Mouse (Mus musculus): ENCODE data around the gene Lsamp. TPM values are rescaled to one million over a fixed set of nuclear protein-coding genes. Genes with fewer than 3 reads are reported as not detected.

Gene Lsamp
- polyA plus RNA-seq, 1 experiment from 2014 or later: 0.20 TPM

DNA sequence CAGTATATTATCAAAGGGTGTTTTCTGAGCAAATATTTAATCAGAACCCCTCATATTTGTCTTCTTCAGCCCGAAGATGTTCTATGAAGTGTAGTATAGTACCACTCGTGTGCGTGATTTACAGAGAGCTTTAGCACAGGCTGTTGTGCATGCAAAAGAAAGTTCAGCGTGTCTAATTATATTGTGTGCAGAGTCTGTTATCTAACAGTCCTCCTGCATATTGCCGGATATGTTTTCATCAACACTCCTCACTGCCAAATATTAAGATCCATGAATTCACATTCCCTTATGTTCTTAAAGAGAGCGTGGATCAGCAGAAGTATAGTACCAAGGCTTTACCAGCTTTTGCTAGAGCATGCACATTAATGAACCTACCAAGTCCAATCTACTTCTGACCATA, 1862.7 kb downstream of the Lsamp start:
- no peaks in the 10 kb centered on the region for H3K9me3 ChIP-seq (ENCODE audit: low read length)
- TF ChIP-seq EP300 (IDR thresholded peaks at IDR 0.05): no peak
- no peak for TF ChIP-seq CTCF (IDR thresholded peaks at IDR 0.05)
- no peak overlapping the region for H3K27ac ChIP-seq (ENCODE audit: low read length)
- DNase-seq (ENCODE audit: low spot score) (no peak), ATAC-seq (no peak)
- no peak overlapping the region for H3K4me3 ChIP-seq (ENCODE audit: low read depth, low read length)
- H3K4me1 ChIP-seq (ENCODE audit: insufficient read depth, low read depth, low read length): no peaks in the 10 kb centered on the region
- H3K27me3 ChIP-seq (replicated peaks; ENCODE audit: insufficient read depth, low read length): no peaks in the 10 kb centered on the region
- H3K4me2 ChIP-seq (replicated peaks; ENCODE audit: low read depth, low read length): no peak overlapping the region
- H3K9ac ChIP-seq (replicated peaks; ENCODE audit: low read depth): no peak overlapping the region
- H3K36me3 ChIP-seq (ENCODE audit: insufficient read depth, low read length): no peaks in the 10 kb centered on the region
- WGBS: 65% methylated on average over 6 of the region's 6 CpGs

DNA sequence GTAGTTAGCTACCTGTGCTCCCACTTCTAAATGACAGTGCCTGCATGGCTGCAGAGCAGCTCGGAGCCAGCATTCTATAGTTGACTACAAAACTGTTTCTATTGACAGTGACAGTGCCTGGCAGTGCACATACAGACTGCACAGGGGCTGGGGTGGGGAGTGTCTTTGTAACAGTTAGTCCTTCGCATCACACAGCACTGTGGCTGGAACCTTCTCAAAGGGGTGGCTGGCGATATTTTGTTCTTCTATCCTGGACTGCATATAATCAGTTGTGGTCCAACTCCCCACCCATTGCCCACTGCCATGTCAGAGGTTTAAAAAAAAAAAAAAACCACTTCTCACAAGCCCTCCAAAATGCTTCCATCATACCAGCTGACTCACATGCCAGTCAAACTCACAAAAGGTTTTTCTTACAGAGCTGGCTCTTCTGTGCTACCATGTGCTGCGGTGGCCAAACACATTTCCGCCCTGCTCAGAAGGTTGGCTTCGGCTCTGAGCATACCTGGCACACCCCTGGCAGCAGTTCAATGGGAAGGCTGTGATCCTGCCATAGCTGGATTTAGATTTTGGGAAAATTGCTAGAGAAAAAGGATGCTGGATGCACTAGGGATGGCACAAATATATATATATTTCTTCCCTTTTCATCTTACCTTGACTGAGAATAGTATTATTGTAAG, 1887.9 kb downstream of the Lsamp start:
- 76% methylated on average over 6 of the region's 6 CpGs for WGBS
- TF ChIP-seq EP300 (IDR thresholded peaks at IDR 0.05): no peak
- TF ChIP-seq CTCF (IDR thresholded peaks at IDR 0.05): no peak

GRCm38 (mm10) chr16:41888546-41889165, 1904.5 kb downstream of the Lsamp start:
- no peak overlapping the region for H3K4me3 ChIP-seq (ENCODE audit: low read depth, low read length)
- no peak for DNase-seq (ENCODE audit: low spot score)
- TF ChIP-seq EP300 (IDR thresholded peaks at IDR 0.05): no peak
- TF ChIP-seq CTCF (IDR thresholded peaks at IDR 0.05): no peak
- no peaks in the 10 kb centered on the region for H3K4me1 ChIP-seq (ENCODE audit: insufficient read depth, low read depth, low read length)
- no peaks in the 10 kb centered on the region for H3K27me3 ChIP-seq (replicated peaks; ENCODE audit: insufficient read depth, low read length)
- H3K9me3 ChIP-seq (ENCODE audit: low read length): no peaks in the 10 kb centered on the region
- no peak overlapping the region for H3K4me2 ChIP-seq (replicated peaks; ENCODE audit: low read depth, low read length)
- H3K9ac ChIP-seq (replicated peaks; ENCODE audit: low read depth): no peak overlapping the region
- ATAC-seq: no peak
- no peaks in the 10 kb centered on the region for H3K36me3 ChIP-seq (ENCODE audit: insufficient read depth, low read length)
- 70% methylated on average over 16 of the region's 16 CpGs for WGBS
- no peak overlapping the region for H3K27ac ChIP-seq (ENCODE audit: low read length)

More for the DNA sequence above, 1887.9 kb downstream of the Lsamp start:
- Histone ChIP-seq H3K4me1 (ENCODE audit: insufficient read depth, low read depth, low read length) (no peaks in the 10 kb centered on the region), H3K4me2 (replicated peaks; ENCODE audit: low read depth, low read length) (no peak overlapping the region), H3K9me3 (ENCODE audit: low read length) (no peaks in the 10 kb centered on the region), H3K36me3 (ENCODE audit: insufficient read depth, low read length) (no peaks in the 10 kb centered on the region), H3K27ac (ENCODE audit: low read length) (no peak overlapping the region), H3K4me3 (ENCODE audit: low read depth, low read length) (no peak overlapping the region), H3K9ac (replicated peaks; ENCODE audit: low read depth) (no peak overlapping the region), H3K27me3 (replicated peaks; ENCODE audit: insufficient read depth, low read length) (no peaks in the 10 kb centered on the region)
- DNase-seq (ENCODE audit: low spot score) (no peak), ATAC-seq (no peak)

DNA sequence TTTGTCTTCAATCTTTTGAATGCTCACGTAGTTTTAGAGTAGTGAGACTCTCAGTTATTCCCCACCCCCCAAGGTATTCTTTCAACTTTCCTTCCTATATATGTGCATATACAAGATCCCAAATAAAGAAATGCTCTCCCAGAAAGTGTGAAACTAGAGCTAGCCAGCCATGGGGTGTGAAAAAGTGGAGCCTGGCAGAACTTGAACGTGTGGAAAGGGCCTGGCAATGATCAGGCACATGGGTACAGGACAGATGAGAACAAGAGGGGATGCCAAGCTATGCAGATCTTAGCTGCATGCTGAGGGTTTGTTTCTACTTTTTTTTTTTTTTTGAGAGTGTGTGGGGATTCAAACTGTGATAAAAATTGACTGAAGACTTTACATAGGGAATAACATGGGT, 1916.6 kb downstream of the Lsamp start:
- H3K27me3 ChIP-seq (replicated peaks; ENCODE audit: insufficient read depth, low read length): no peaks in the 10 kb centered on the region
- H3K27ac ChIP-seq (ENCODE audit: low read length): no peak overlapping the region
- DNase-seq (ENCODE audit: low spot score) (no peak), ATAC-seq (no peak)
- H3K4me1 ChIP-seq (ENCODE audit: insufficient read depth, low read depth, low read length): no peaks in the 10 kb centered on the region
- no peaks in the 10 kb centered on the region for H3K9me3 ChIP-seq (ENCODE audit: low read length)
- no peak overlapping the region for H3K4me3 ChIP-seq (ENCODE audit: low read depth, low read length)
- 47% methylated on average over 2 of the region's 2 CpGs for WGBS
- no peaks in the 10 kb centered on the region for H3K36me3 ChIP-seq (ENCODE audit: insufficient read depth, low read length)
- TF ChIP-seq CTCF (IDR thresholded peaks at IDR 0.05) (no peak), EP300 (IDR thresholded peaks at IDR 0.05) (no peak)
- no peak overlapping the region for H3K4me2 ChIP-seq (replicated peaks; ENCODE audit: low read depth, low read length)
- H3K9ac ChIP-seq (replicated peaks; ENCODE audit: low read depth): no peak overlapping the region

GRCm38 (mm10) chr16:41903654-41904053, 1919.5 kb downstream of the Lsamp start:
- ATAC-seq (no peak), DNase-seq (ENCODE audit: low spot score) (no peak)
- Histone ChIP-seq H3K9me3 (ENCODE audit: low read length) (no peaks in the 10 kb centered on the region), H3K36me3 (ENCODE audit: insufficient read depth, low read length) (no peaks in the 10 kb centered on the region), H3K27me3 (replicated peaks; ENCODE audit: insufficient read depth, low read length) (no peaks in the 10 kb centered on the region), H3K4me3 (ENCODE audit: low read depth, low read length) (no peak overlapping the region), H3K4me1 (ENCODE audit: insufficient read depth, low read depth, low read length) (no peaks in the 10 kb centered on the region), H3K27ac (ENCODE audit: low read length) (no peak overlapping the region), H3K4me2 (replicated peaks; ENCODE audit: low read depth, low read length) (no peak overlapping the region), H3K9ac (replicated peaks; ENCODE audit: low read depth) (no peak overlapping the region)
- no peak for TF ChIP-seq EP300 (IDR thresholded peaks at IDR 0.05)
- WGBS: 51% methylated on average over 3 of the region's 3 CpGs

- WGBS: 63% methylated on average over 4 of the region's 4 CpGs
- TF ChIP-seq CTCF (IDR thresholded peaks at IDR 0.05): no peak
- TF ChIP-seq EP300 (IDR thresholded peaks at IDR 0.05): no peak
- Histone ChIP-seq H3K9ac (replicated peaks; ENCODE audit: low read depth) (no peak overlapping the region), H3K4me3 (ENCODE audit: low read depth, low read length) (no peak overlapping the region), H3K27me3 (replicated peaks; ENCODE audit: insufficient read depth, low read length) (no peaks in the 10 kb centered on the region), H3K9me3 (ENCODE audit: low read length) (no peaks in the 10 kb centered on the region), H3K4me1 (ENCODE audit: insufficient read depth, low read depth, low read length) (no peaks in the 10 kb centered on the region), H3K36me3 (ENCODE audit: insufficient read depth, low read length) (no peaks in the 10 kb centered on the region), H3K4me2 (replicated peaks; ENCODE audit: low read depth, low read length) (no peak overlapping the region), H3K27ac (ENCODE audit: low read length) (no peak overlapping the region)
- DNase-seq (ENCODE audit: low spot score) (no peak), ATAC-seq (no peak)
Observed at GRCm38 (mm10) chr16:41912584-41913193, 1928.5 kb downstream of the Lsamp start.
